Mouse (Mus musculus) brain, embryonic 14.5 days (tissue): ENCODE data around the gene Siah1a.

Experiments
- CTCF ChIP-seq: fragments of 200-500 bp; IDR thresholded peaks from 2 replicates; pipeline ENCODE4 v1.5.1; 2012; ENCODE audit warnings: inconsistent platforms, mild to moderate bottlenecking, moderate library complexity, borderline replicate concordance; ENCODE audit not compliant: insufficient read depth, insufficient read length; ENCODE audit errors: extremely low read depth
- POLR2A ChIP-seq: fragments of 200-500 bp; IDR thresholded peaks from 2 replicates; pipeline ENCODE4 v1.6.1; 2012; ENCODE audit warnings: mild to moderate bottlenecking, inconsistent platforms, borderline replicate concordance; ENCODE audit not compliant: poor library complexity, insufficient read depth, insufficient read length, severe bottlenecking; ENCODE audit errors: extremely low read depth

GRCm38 (mm10) chr8:86735446-86736111 is 10.2 kb downstream of the Siah1a start:
- no peak for TF ChIP-seq CTCF
- TF ChIP-seq POLR2A: no peak
